Mouse (Mus musculus): ENCODE data around the gene Hpcal1.
"Not testable (repeated sequence)": the region's sequence is repeated elsewhere in the genome, so short reads cannot be mapped to it uniquely, and the experiment has no call there.

The Hpcal1 gene

GRCm38 (mm10) chr12:17795660-17796278, 105.1 kb downstream of the Hpcal1 start:
- peak; percentile 78 for DNase-seq

DNA sequence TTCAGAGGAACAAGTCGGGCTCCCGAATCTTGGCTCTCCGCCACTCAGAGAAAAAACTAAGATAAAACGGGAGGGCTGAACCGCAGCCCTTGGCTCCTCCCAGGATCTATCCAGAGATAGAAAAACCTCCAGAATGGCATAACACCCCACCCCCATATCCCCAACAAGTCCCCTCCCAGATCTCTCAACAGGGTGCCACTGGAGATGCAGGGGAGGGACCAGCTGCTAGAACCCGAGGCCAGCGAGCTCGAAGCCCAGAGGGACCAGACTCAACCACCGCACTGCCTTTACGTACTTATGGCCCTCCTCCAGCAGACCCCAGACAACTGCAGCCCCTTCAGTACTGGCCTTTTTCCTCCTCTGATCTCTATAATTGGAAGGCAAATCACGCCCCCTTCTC, 107.6 kb downstream of the Hpcal1 start:
- DNase-seq = not testable (repeated sequence)

DNA sequence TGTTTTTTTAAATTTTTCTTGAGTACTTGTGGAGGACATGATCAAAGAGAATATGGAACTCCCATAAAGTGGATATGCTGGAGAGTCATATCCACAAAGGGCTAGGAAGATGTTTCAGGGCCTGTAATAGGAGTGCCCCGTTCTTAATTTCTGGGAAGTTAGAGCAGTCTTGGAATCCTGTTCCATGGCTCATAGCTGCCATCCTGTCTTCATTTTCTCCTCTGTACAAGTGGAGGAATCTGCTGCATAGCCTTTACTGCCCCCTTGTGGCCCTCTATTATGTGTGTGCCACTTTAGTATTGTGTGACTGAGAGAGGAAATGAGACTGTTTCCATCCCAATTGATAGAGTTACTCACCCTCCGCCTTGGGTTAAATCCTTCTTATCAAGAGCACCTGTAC, 117.9 kb downstream of the Hpcal1 start:
- peak; percentile 71 for DNase-seq

GRCm38 (mm10) chr12:17835279-17835678, 144.6 kb downstream of the Hpcal1 start:
- DNase-seq = not testable (repeated sequence)

All from thymus, postnatal 25 days (tissue).